Mouse (Mus musculus) megakaryocyte, adult 5-6 weeks (primary cell): Measurements from ENCODE around the gene Zfp457. TPM values are rescaled to one million over a fixed set of nuclear protein-coding genes. Genes with fewer than 3 reads are reported as not detected.
A peak's percentile ranks its signal among the peaks of the same experiment; 100 is the strongest.

Experiments
- ATAC-seq: 2 replicates; pipeline ENCODE4 v1.8.0; 2016; ENCODE audit warnings: mild to moderate bottlenecking, inconsistent platforms; ENCODE audit not compliant: poor library complexity, severe bottlenecking
- total RNA-seq, 2 experiments: library from RNA; stranded (forward) in 1 of 2; stranded (reverse) in 1 of 2; fragments of 153-499, 151-499 nt in 1 of 2; fragments of 221-1000, 200-1000 nt in 1 of 2; gene quantifications; 2 replicates each; pipeline versions ENCODE4 v1.2.3 to v1.2.4; 2015 to 2017

The Zfp457 gene
- total RNA-seq (2015) (0.60 TPM in 1 of 2 replicates, not detected in the other), total RNA-seq (2017) (0.65 TPM in 1 of 2 replicates, not detected in the other)

- peak; percentile 95 for ATAC-seq
Observed at GRCm38 (mm10) chr13:67305822-67306672, at the start of gene Zfp457. TSS of gene Zfp457 (minus strand) at chr13:67306485.

- ATAC-seq, result peak; percentile 78
Observed at GRCm38 (mm10) chr13:67351854-67352253, 45.6 kb upstream of the Zfp457 start.

- peak; percentile 85 for ATAC-seq
Observed at GRCm38 (mm10) chr13:67343422-67343821, 37.1 kb upstream of the Zfp457 start.

GRCm38 (mm10) chr13:67332877-67333276 lies 26.6 kb upstream of the Zfp457 start:
- ATAC-seq, result no peak; the same call in 1 of the 2 replicates

- peak; percentile 92 for ATAC-seq
Observed at GRCm38 (mm10) chr13:67332019-67332724, 25.9 kb upstream of the Zfp457 start, which contains the start of gene Zfp595. TSS of gene Zfp595 (minus strand) at chr13:67332570.

- ATAC-seq, result peak; percentile 15
Observed at GRCm38 (mm10) chr13:67306718-67307117, 433 bp upstream of the Zfp457 start.

GRCm38 (mm10) chr13:67278314-67278713 lies 28.0 kb downstream of the Zfp457 start, which contains the start of gene Zfp458:
TSS of gene Zfp458 (minus strand) at chr13:67278466.
- no peak for ATAC-seq

- peak; percentile 26 for ATAC-seq
Observed at GRCm38 (mm10) chr13:67269383-67270065, 36.8 kb downstream of the Zfp457 start.

GRCm38 (mm10) chr13:67268568-67269369 lies 37.5 kb downstream of the Zfp457 start:
- peak; percentile 99 for ATAC-seq

Other genes with a start within 250 kb of the Zfp457 start
- gene Zfp712, start 245.3 kb downstream of the Zfp457 start, total RNA-seq (2015), result 4.2 and 6.2 TPM in 2 replicates
- 4.3 and 5.5 TPM in 2 replicates for gene Zfp712, start 245.3 kb downstream of the Zfp457 start, total RNA-seq (2017)
- 1.4 and 2.5 TPM in 2 replicates for gene Zfp708, start 208.5 kb downstream of the Zfp457 start, total RNA-seq (2015)
- 0.95 and 1.4 TPM in 2 replicates for gene Zfp708, start 208.5 kb downstream of the Zfp457 start, total RNA-seq (2017)
- 0.62 and 2.7 TPM in 2 replicates for gene Gm28557, start 197.9 kb downstream of the Zfp457 start, total RNA-seq (2015)
- 3.4 and 4.3 TPM in 2 replicates for gene Gm28557, start 197.9 kb downstream of the Zfp457 start, total RNA-seq (2017)
- gene Rslcan18, start 190.2 kb downstream of the Zfp457 start, total RNA-seq (2015), result 0.78 and 0.85 TPM in 2 replicates
- gene Rslcan18, start 190.2 kb downstream of the Zfp457 start, total RNA-seq (2017), result 0.22 TPM in 1 of 2 replicates, not detected in the other
- gene Zfp759, start 184.8 kb downstream of the Zfp457 start, total RNA-seq (2015), result 2.1 and 2.9 TPM in 2 replicates
- gene Zfp759, start 184.8 kb downstream of the Zfp457 start, total RNA-seq (2017), result 3.1 and 4.2 TPM in 2 replicates
- 6.5 and 7.5 TPM in 2 replicates for gene Rsl1, start 133.3 kb downstream of the Zfp457 start, total RNA-seq (2015)
- 5.0 and 5.4 TPM in 2 replicates for gene Rsl1, start 133.3 kb downstream of the Zfp457 start, total RNA-seq (2017)
- gene Zfp455, start 112.0 kb downstream of the Zfp457 start, total RNA-seq (2015), result 2.7 and 3.6 TPM in 2 replicates
- 1.7 and 2.4 TPM in 2 replicates for gene Zfp455, start 112.0 kb downstream of the Zfp457 start, total RNA-seq (2017)
- 4.7 and 5.6 TPM in 2 replicates for gene Zfp458, start 28.0 kb downstream of the Zfp457 start, total RNA-seq (2015)
- gene Zfp458, start 28.0 kb downstream of the Zfp457 start, total RNA-seq (2017), result 2.9 and 4.3 TPM in 2 replicates
- 10.9 and 11.7 TPM in 2 replicates for gene Zfp595, start 26.1 kb upstream of the Zfp457 start, total RNA-seq (2015)
- 8.4 and 8.7 TPM in 2 replicates for gene Zfp595, start 26.1 kb upstream of the Zfp457 start, total RNA-seq (2017)
- 4.0 and 7.5 TPM in 2 replicates for gene Gm28044, start 54.1 kb upstream of the Zfp457 start, total RNA-seq (2015)
- 17.5 and 18.9 TPM in 2 replicates for gene Gm28044, start 54.1 kb upstream of the Zfp457 start, total RNA-seq (2017)
- 14.0 and 14.4 TPM in 2 replicates for gene Zfp953, start 54.1 kb upstream of the Zfp457 start, total RNA-seq (2015)
- gene Zfp953, start 54.1 kb upstream of the Zfp457 start, total RNA-seq (2017), result 11.3 and 12.1 TPM in 2 replicates
- gene Gm28041, start 69.2 kb upstream of the Zfp457 start, total RNA-seq (2015), result 1.6 TPM in 1 of 2 replicates, not detected in the other
- 3.6 and 4.6 TPM in 2 replicates for gene Gm28041, start 69.2 kb upstream of the Zfp457 start, total RNA-seq (2017)
- gene Zfp456, start 69.3 kb upstream of the Zfp457 start, total RNA-seq (2015), result 4.5 and 6.4 TPM in 2 replicates
- 4.0 and 4.5 TPM in 2 replicates for gene Zfp456, start 69.3 kb upstream of the Zfp457 start, total RNA-seq (2017)
- 18.0 and 18.4 TPM in 2 replicates for gene Zfp429, start 93.3 kb upstream of the Zfp457 start, total RNA-seq (2015)
- gene Zfp429, start 93.3 kb upstream of the Zfp457 start, total RNA-seq (2017), result 13.0 and 14.7 TPM in 2 replicates
- 0.30 and 1.5 TPM in 2 replicates for gene Zfp459, start 114.9 kb upstream of the Zfp457 start, total RNA-seq (2015)
- gene Zfp459, start 114.9 kb upstream of the Zfp457 start, total RNA-seq (2017), result 0.11 and 1.1 TPM in 2 replicates
- 4.1 and 6.9 TPM in 2 replicates for gene Zfp874a, start 145.1 kb upstream of the Zfp457 start, total RNA-seq (2015)
- 8.6 and 9.2 TPM in 2 replicates for gene Zfp874a, start 145.1 kb upstream of the Zfp457 start, total RNA-seq (2017)
- gene Zfp874b, start 177.8 kb upstream of the Zfp457 start, total RNA-seq (2015), result 8.5 and 12.3 TPM in 2 replicates
- gene Zfp874b, start 177.8 kb upstream of the Zfp457 start, total RNA-seq (2017), result 7.5 and 9.0 TPM in 2 replicates
- 6.5 and 8.7 TPM in 2 replicates for gene Zfp58, start 194.1 kb upstream of the Zfp457 start, total RNA-seq (2015)
- 7.2 and 11.0 TPM in 2 replicates for gene Zfp58, start 194.1 kb upstream of the Zfp457 start, total RNA-seq (2017)
- gene Gm26965, start 219.7 kb upstream of the Zfp457 start, total RNA-seq (2015), result 3.0 TPM in 1 of 2 replicates, not detected in the other
- not detected in 2 replicates for gene Gm26965, start 219.7 kb upstream of the Zfp457 start, total RNA-seq (2017)
- gene Zfp87, start 219.7 kb upstream of the Zfp457 start, total RNA-seq (2015), result 26.3 and 38.3 TPM in 2 replicates
- gene Zfp87, start 219.7 kb upstream of the Zfp457 start, total RNA-seq (2017), result 21.2 and 23.2 TPM in 2 replicates
- 13.2 and 17.5 TPM in 2 replicates for gene Zfp748, start 247.3 kb upstream of the Zfp457 start, total RNA-seq (2015)
- gene Zfp748, start 247.3 kb upstream of the Zfp457 start, total RNA-seq (2017), result 16.3 and 18.7 TPM in 2 replicates